Mouse (Mus musculus) liver, adult 2 months (tissue): ENCODE data around the gene Gpr84.
A peak's percentile ranks its signal among the peaks of the same experiment; 100 is the strongest.

Experiments
- CTCF ChIP-seq: fragments of 200-500 bp; IDR thresholded peaks from 2 replicates; pipeline ENCODE4 v1.5.1; 2011; ENCODE audit warnings: low read depth, low read length, control low read depth
- POLR2A ChIP-seq: fragments of 200-500 bp; IDR thresholded peaks from 2 replicates; pipeline ENCODE4 v1.6.1; 2011; ENCODE audit warnings: low read length, control low read depth; ENCODE audit not compliant: insufficient read depth; ENCODE audit errors: extremely low read depth

GRCm38 (mm10) chr15:103279750-103280149, 30.7 kb downstream of the Gpr84 start:
- 0 out of 2 replicates have a peak, but pooled peaks have one; percentile 9 for TF ChIP-seq CTCF
- TF ChIP-seq POLR2A: no peak
